Mouse (Mus musculus): ENCODE results near the gene Crmp1. TPM values are rescaled to one million over a fixed set of nuclear protein-coding genes. Genes with fewer than 3 reads are reported as not detected.

Crmp1 gene
- polyA plus RNA-seq, 1 experiment from 2014 or later: 49.5 TPM

DNA sequence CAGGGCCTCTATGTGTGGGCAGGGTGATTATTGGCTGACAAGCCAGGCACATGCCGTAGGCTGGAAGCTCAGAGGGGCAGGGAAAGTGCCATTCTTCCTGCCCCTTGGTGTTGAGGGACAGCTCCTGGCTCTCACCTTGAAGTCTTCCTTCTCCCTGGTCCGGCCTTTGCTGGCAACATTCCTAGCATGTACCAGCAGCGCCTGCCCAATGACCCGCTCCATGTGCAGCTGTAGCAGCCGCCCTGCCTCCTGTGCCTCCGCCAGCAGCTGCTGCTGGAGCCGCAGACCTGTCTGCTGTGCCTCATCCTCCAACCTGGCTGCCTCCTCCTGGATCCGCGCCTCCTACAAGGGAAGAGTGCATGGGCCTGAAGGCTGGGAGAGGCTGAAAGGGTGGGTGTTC, 68.3 kb downstream of the Crmp1 start:
- ATAC-seq (ENCODE audit: insufficient number of reproducible peaks, insufficient read depth, low FRiP score, low TSS enrichment): no peak
- H3K27ac ChIP-seq: no peak overlapping the region
- H3K4me1 ChIP-seq: no peaks in the 10 kb centered on the region
- H3K4me3 ChIP-seq: no peak overlapping the region
- H3K9ac ChIP-seq: no peak overlapping the region
- WGBS: 86% methylated on average over 9 of the region's 9 CpGs
- H3K4me2 ChIP-seq (replicated peaks): no peak overlapping the region
- H3K27me3 ChIP-seq: no peaks in the 10 kb centered on the region
- no peaks in the 10 kb centered on the region for H3K9me3 ChIP-seq
- H3K36me3 ChIP-seq: peaks cover 69% of the 10 kb centered on the region

GRCm38 (mm10) chr5:37312980-37313722, 71.4 kb downstream of the Crmp1 start:
- WGBS: 82% methylated on average over 12 of the region's 12 CpGs
- Histone ChIP-seq H3K9ac (no peak overlapping the region), H3K4me1 (no peaks in the 10 kb centered on the region), H3K36me3 (peaks cover 82% of the 10 kb centered on the region), H3K27ac (no peak overlapping the region), H3K4me3 (no peak overlapping the region), H3K9me3 (peaks cover 9% of the 10 kb centered on the region; the same call in 1 of the 2 replicates), H3K27me3 (no peaks in the 10 kb centered on the region), H3K4me2 (replicated peaks) (no peak overlapping the region)
- no peak for ATAC-seq (ENCODE audit: insufficient number of reproducible peaks, insufficient read depth, low FRiP score, low TSS enrichment)

DNA sequence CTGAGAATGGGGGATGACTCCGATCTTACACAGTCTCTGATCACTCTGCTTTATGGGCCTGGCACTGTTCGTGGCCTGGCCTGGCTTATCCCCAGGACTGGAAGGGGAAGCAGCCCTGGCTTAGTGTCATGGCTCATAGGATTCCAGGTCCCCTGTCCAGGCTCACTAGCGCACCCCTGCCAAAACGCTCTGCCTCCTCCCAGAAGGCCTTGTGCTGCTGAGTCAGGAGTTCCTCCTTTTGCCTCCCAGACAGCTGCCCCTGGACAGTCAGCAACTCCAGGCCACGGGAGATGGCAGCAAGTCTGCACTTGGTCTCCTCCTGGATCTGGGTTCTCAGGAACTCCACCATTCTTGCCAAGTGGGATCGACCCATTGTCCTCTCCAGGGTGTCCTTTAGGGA, 77.0 kb downstream of the Crmp1 start:
- peaks cover 86% of the 10 kb centered on the region for H3K36me3 ChIP-seq
- peaks cover 9% of the 10 kb centered on the region; the same call in 1 of the 2 replicates for H3K9me3 ChIP-seq
- H3K9ac ChIP-seq: no peak overlapping the region
- no peak overlapping the region for H3K27ac ChIP-seq
- no peaks in the 10 kb centered on the region for H3K4me1 ChIP-seq
- no peak overlapping the region for H3K4me2 ChIP-seq (replicated peaks)
- ATAC-seq (ENCODE audit: insufficient number of reproducible peaks, insufficient read depth, low FRiP score, low TSS enrichment): no peak
- H3K4me3 ChIP-seq: no peak overlapping the region
- WGBS: 86% methylated on average over 6 of the region's 6 CpGs
- H3K27me3 ChIP-seq: no peaks in the 10 kb centered on the region

DNA sequence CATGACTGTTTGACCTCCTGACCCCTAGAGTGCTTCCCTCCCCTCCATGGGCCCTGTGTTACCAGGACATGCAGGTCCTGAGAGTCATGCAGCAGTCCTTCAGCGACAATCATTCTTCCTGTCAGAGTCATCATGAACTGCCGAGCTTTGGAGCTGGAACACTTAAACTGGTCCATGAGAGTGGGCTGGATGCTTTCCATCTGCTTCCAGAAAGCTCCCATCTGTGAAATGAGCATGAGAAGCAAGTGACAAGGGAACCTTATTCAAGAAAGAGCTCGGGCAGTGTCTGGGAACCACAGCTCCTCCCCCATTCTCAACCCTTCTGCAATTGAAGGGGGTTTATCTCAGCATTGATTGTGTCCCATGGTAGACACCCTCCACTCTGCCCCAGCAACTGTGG, 78.4 kb downstream of the Crmp1 start:
- H3K4me3 ChIP-seq: no peak overlapping the region
- ATAC-seq (ENCODE audit: insufficient number of reproducible peaks, insufficient read depth, low FRiP score, low TSS enrichment): no peak
- WGBS: 80% methylated on average over 3 of the region's 3 CpGs
- no peak overlapping the region for H3K9ac ChIP-seq
- peaks cover 7% of the 10 kb centered on the region; the same call in 1 of the 2 replicates for H3K9me3 ChIP-seq
- peaks cover 86% of the 10 kb centered on the region for H3K36me3 ChIP-seq
- no peaks in the 10 kb centered on the region for H3K4me1 ChIP-seq
- H3K27me3 ChIP-seq: no peaks in the 10 kb centered on the region
- no peak overlapping the region for H3K27ac ChIP-seq
- no peak overlapping the region for H3K4me2 ChIP-seq (replicated peaks)

DNA sequence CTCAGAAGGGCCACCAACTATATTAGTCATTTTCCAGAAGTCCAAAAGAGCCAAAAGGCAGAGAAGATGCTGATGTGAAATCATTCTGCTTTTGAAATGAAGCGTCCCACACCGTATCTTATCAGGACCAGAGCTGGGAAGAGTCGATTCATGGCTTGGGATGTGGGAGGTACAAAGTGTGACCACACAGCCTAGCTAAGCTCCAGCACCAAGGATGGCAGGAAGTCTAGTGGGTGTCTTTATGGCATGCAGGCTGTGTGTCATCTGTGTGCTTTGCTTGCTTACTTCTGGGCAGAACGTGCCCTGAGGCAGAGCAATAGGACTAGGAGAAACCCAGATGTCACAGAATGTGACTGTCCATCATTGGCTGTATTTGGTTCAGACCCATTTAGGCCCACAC, 79.0 kb downstream of the Crmp1 start:
- H3K36me3 ChIP-seq: peaks cover 86% of the 10 kb centered on the region
- no peak for ATAC-seq (ENCODE audit: insufficient number of reproducible peaks, insufficient read depth, low FRiP score, low TSS enrichment)

DNA sequence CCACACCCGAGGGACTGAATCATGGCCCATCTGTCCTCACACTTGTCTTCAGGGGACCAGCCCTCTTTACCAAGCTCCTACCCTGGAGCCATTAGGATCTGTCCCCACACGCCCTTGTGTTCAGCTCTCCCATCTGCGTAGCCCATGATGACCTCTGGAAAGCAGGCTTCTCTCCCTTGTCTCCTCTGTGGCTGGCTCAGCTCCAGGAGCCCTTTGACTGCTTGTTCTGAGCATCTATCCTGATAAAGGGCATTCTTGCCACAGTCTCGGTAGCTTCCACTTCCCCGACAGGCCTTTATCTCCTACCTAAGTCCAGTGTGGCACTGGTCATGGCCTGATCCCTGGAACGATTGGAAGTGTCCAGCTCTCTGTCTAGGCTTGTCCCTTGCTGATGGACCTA, 84.9 kb downstream of the Crmp1 start:
- Histone ChIP-seq H3K9me3 (no peaks in the 10 kb centered on the region), H3K4me1 (no peaks in the 10 kb centered on the region), H3K27me3 (no peaks in the 10 kb centered on the region), H3K4me3 (no peak overlapping the region), H3K4me2 (replicated peaks) (no peak overlapping the region), H3K27ac (no peak overlapping the region), H3K9ac (no peak overlapping the region), H3K36me3 (peaks cover 90% of the 10 kb centered on the region)
- WGBS: 93% methylated on average over 6 of the region's 6 CpGs
- no peak for ATAC-seq (ENCODE audit: insufficient number of reproducible peaks, insufficient read depth, low FRiP score, low TSS enrichment)

More for the DNA sequence above, 79.0 kb downstream of the Crmp1 start:
- no peaks in the 10 kb centered on the region for H3K4me1 ChIP-seq
- no peak overlapping the region for H3K9ac ChIP-seq
- 85% methylated on average over 4 of the region's 4 CpGs for WGBS
- no peak overlapping the region for H3K4me3 ChIP-seq
- H3K9me3 ChIP-seq: peaks cover 2% of the 10 kb centered on the region; the same call in 1 of the 2 replicates
- H3K27me3 ChIP-seq: no peaks in the 10 kb centered on the region
- H3K27ac ChIP-seq: no peak overlapping the region
- no peak overlapping the region for H3K4me2 ChIP-seq (replicated peaks)

DNA sequence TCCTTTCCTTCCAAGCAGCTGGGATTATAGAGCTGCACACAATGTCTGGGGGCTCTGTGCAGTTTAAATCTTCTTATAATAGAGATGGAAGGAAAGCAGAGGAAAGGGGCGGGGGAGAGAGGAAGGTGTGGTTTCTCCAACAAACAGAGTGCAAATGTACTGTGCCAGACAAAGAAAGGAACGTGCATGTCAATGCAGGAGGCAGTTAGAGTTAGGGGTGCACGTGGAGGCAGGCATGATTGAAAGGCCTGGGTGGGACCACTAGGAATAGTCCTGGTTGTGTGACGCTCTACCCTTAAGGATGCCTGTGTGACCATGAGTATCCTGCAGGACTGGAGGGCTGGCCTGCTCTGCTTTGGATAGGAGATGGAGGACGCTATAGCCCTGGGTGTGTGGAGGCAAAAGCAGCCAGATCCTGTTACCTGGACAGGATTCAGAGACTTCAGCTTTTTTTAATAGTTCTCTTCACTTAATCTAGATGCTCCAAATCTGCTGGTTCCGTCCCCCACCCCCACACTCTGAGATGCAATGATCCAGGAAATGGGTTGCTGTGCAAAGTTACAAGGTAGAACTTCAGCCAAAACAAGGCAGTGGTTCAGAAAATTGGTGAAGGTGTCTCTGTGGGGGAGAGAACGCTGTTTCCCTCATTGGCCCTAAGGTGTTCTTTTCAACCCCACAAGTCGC, 88.9 kb downstream of the Crmp1 start:
- no peak overlapping the region for H3K27ac ChIP-seq
- no peak overlapping the region for H3K4me3 ChIP-seq
- no peak overlapping the region for H3K4me2 ChIP-seq (replicated peaks)
- WGBS: 84% methylated on average over 8 of the region's 8 CpGs
- no peak for ATAC-seq (ENCODE audit: insufficient number of reproducible peaks, insufficient read depth, low FRiP score, low TSS enrichment)
- no peaks in the 10 kb centered on the region for H3K9me3 ChIP-seq
- H3K9ac ChIP-seq: no peak overlapping the region
- H3K4me1 ChIP-seq: peaks cover 10% of the 10 kb centered on the region; the same call in 1 of the 2 replicates
- peaks cover 64% of the 10 kb centered on the region for H3K36me3 ChIP-seq
- no peaks in the 10 kb centered on the region for H3K27me3 ChIP-seq

DNA sequence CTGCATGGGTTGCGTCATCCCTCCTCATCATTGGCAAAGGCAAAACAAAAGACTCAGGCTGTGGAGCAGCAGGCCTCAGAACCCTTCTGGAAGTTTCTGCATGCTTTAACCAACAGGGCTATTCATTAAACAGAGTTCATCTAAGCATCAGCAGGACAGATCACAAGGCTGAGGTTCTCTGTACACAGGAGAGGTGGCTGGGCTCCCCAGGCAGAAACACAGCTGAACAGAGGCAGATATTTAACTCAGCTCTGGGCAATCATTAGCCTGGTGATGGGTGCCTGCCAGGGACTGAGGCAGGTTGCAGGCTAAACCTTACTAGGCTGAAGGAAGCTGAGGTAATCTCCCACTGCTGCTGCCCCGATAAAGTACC, 89.4 kb downstream of the Crmp1 start:
- Histone ChIP-seq H3K4me1 (peaks cover 16% of the 10 kb centered on the region; the same call in 1 of the 2 replicates), H3K36me3 (peaks cover 58% of the 10 kb centered on the region), H3K27ac (no peak overlapping the region), H3K4me2 (replicated peaks) (no peak overlapping the region), H3K4me3 (no peak overlapping the region), H3K9ac (no peak overlapping the region), H3K9me3 (no peaks in the 10 kb centered on the region), H3K27me3 (no peaks in the 10 kb centered on the region)
- no peak for ATAC-seq (ENCODE audit: insufficient number of reproducible peaks, insufficient read depth, low FRiP score, low TSS enrichment)
- WGBS: 90% methylated on average over 2 of the region's 2 CpGs

GRCm38 (mm10) chr5:37332066-37332465, 90.3 kb downstream of the Crmp1 start:
- Histone ChIP-seq H3K9me3 (no peaks in the 10 kb centered on the region), H3K27ac (no peak overlapping the region), H3K9ac (no peak overlapping the region), H3K4me1 (peaks cover 17% of the 10 kb centered on the region; the same call in 1 of the 2 replicates), H3K4me3 (no peak overlapping the region), H3K4me2 (replicated peaks) (no peak overlapping the region), H3K36me3 (peaks cover 49% of the 10 kb centered on the region), H3K27me3 (no peaks in the 10 kb centered on the region)
- 82% methylated on average over 4 of the region's 4 CpGs for WGBS
- ATAC-seq (ENCODE audit: insufficient number of reproducible peaks, insufficient read depth, low FRiP score, low TSS enrichment): no peak

GRCm38 (mm10) chr5:37335061-37335460, 93.3 kb downstream of the Crmp1 start:
- 51% methylated on average over 3 of the region's 3 CpGs for WGBS
- H3K36me3 ChIP-seq: peaks cover 21% of the 10 kb centered on the region
- no peak overlapping the region for H3K27ac ChIP-seq
- no peaks in the 10 kb centered on the region for H3K9me3 ChIP-seq
- H3K27me3 ChIP-seq: no peaks in the 10 kb centered on the region
- H3K4me3 ChIP-seq: no peak overlapping the region
- H3K4me2 ChIP-seq (replicated peaks): peak overlapping the region; percentile 66; the same call in 1 of the 2 replicates
- no peak for ATAC-seq (ENCODE audit: insufficient number of reproducible peaks, insufficient read depth, low FRiP score, low TSS enrichment)
- H3K4me1 ChIP-seq: peaks cover 41% of the 10 kb centered on the region
- 0 out of 2 replicates have a peak overlapping the region, but pooled peaks have one; percentile 24 for H3K9ac ChIP-seq

DNA sequence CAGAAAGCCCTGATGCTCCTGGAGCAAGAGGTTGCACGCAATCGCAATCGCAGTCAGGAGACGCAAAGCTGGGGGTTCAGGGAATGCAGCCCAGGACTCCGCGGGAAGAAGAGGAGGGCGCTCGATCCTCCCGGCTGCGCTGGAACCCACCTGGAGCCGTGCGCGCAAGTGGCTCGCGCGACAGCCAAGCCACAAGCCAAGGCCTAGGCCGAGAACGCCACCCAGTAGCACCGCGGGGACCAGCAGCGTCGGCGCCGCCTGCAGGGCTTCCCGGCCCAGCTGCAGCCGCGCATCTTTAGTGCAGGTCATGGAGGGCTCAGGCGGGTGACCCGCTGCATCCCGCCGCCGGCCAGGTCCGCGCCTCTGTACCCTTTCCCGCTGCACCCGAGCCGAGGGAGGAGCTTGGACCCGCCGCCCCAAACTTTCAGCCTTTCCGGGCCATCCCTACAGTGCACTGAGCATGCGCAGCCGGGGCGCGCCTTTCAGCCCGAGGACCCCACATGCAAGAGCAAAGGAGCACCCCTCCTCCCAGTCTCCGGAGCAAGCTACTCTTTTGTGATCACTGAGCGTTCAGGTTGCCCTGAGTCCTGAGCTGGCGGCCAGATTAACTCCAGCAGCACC, 94.9 kb downstream of the Crmp1 start, which contains the start of gene Evc:
Gene Evc (minus strand): TSS at position 410 of the 621 bp plus-strand sequence.
- H3K36me3 ChIP-seq: peaks cover 13% of the 10 kb centered on the region; the same call in 1 of the 2 replicates
- H3K4me2 ChIP-seq (replicated peaks): peak within 1 kb of the TSS; percentile 66
- no peaks in the 10 kb centered on the region for H3K9me3 ChIP-seq
- peak within 1 kb of the TSS; percentile 76 for H3K4me3 ChIP-seq
- H3K27ac ChIP-seq: peak within 1 kb of the TSS; percentile 74
- WGBS: under 1% methylated on average over 45 of the region's 48 CpGs
- ATAC-seq (ENCODE audit: insufficient number of reproducible peaks, insufficient read depth, low FRiP score, low TSS enrichment): peak; percentile 70
- peaks cover 43% of the 10 kb centered on the region for H3K4me1 ChIP-seq
- H3K27me3 ChIP-seq: no peaks in the 10 kb centered on the region
- H3K9ac ChIP-seq: peak within 1 kb of the TSS; percentile 82
